Mouse (Mus musculus) heart, embryonic 13.5 days (tissue): ENCODE measurements around the gene Olfr1090. TPM values are rescaled to one million over a fixed set of nuclear protein-coding genes. Genes with fewer than 3 reads are reported as not detected.

Experiments used
- ATAC-seq: fragments of 200-750 bp; cut with Nextera tagmentation; 2 replicates; pipeline ENCODE4 v1.8.0; 2017; ENCODE audit warnings: moderate TSS enrichment; ENCODE audit not compliant: insufficient number of reproducible peaks, low FRiP score, low TSS enrichment; ENCODE audit errors: extremely low read depth
- H3K27ac ChIP-seq: fragments of 300-500 bp; sonication (generic); replicated peaks from 2 replicates; pipeline ENCODE4 v1.5.1; 2015; ENCODE audit warnings: moderate library complexity, mild to moderate bottlenecking, inconsistent platforms
- H3K27me3 ChIP-seq: fragments of 300-500 bp; sonication (generic); replicated peaks from 2 replicates; pipeline ENCODE4 v1.6.1; 2015; ENCODE audit warnings: mild to moderate bottlenecking, inconsistent platforms
- H3K36me3 ChIP-seq: fragments of 300-500 bp; sonication (generic); 2 replicates; pipeline ENCODE4 v1.6.1; 2015; ENCODE audit warnings: mild to moderate bottlenecking, inconsistent platforms
- H3K4me1 ChIP-seq: fragments of 300-500 bp; sonication (generic); 2 replicates; pipeline ENCODE4 v1.6.1; 2015; ENCODE audit warnings: inconsistent platforms
- H3K4me2 ChIP-seq: fragments of 300-500 bp; sonication (generic); 2 replicates; pipeline ENCODE4 v1.6.1; 2015; ENCODE audit warnings: inconsistent platforms, mild to moderate bottlenecking, moderate library complexity
- H3K4me3 ChIP-seq: fragments of 300-500 bp; sonication (generic); 2 replicates; pipeline ENCODE4 v1.5.1; 2015; ENCODE audit warnings: moderate library complexity, mild to moderate bottlenecking, inconsistent platforms
- H3K9ac ChIP-seq: fragments of 300-500 bp; sonication (generic); 2 replicates; pipeline ENCODE4 v1.6.1; 2015; ENCODE audit warnings: inconsistent platforms, mild to moderate bottlenecking, moderate library complexity
- H3K9me3 ChIP-seq: fragments of 300-500 bp; sonication (generic); 2 replicates; pipeline ENCODE4 v1.6.1; 2016; ENCODE audit warnings: inconsistent platforms
- WGBS: fragments of 180-500 bp; shearing (Covaris S2); methylation state at CpG from one replicate; pipeline ENCODE4 v1.1.7; 2015; ENCODE audit warnings: mixed read lengths; 5-methylcytosine and 5-hydroxymethylcytosine counted together
- polyA plus RNA-seq: library from polyadenylated mRNA; unstranded; fragments of >200 nt; fragmentation: Nextera tagmentation; extraction: Ambion mirVana; gene quantifications from 2 replicates; pipeline ENCODE4 v1.2.1, GENCODE M21; 2015

Olfr1090 gene
- not detected in 2 replicates for polyA plus RNA-seq

DNA sequence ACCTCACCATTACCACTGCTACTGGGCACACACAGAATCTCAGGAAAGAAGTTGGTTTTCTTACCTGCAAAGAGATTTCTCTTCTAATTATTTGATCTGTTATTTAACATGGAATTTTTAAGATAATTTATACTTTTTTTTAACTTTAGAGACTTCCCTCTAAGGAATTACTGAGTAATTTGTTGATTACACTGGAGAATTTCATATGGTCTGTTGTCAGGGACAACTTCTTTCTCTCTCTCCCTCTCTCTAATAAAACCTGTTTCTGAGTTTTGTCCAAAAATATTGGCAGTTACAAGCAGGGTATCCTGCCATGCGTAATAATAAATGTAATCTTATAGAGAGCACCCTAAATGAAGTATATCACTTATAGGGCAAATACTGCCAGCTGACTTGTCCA, at the start of gene Olfr1090:
TSS of gene Olfr1090 (minus strand) at position 101 of the 400 bp plus-strand sequence.
- Histone ChIP-seq H3K4me3 (no peak within 1 kb of the TSS), H3K27ac (no peak within 1 kb of the TSS), H3K4me2 (no peak within 1 kb of the TSS), H3K9ac (no peak within 1 kb of the TSS), H3K4me1 (no peaks in the 10 kb centered on the region), H3K27me3 (no peaks in the 10 kb centered on the region), H3K36me3 (no peaks in the 10 kb centered on the region), H3K9me3 (no peaks in the 10 kb centered on the region)
- no peak for ATAC-seq
- 69% methylated on average over 1 of the region's 1 CpGs for WGBS

DNA sequence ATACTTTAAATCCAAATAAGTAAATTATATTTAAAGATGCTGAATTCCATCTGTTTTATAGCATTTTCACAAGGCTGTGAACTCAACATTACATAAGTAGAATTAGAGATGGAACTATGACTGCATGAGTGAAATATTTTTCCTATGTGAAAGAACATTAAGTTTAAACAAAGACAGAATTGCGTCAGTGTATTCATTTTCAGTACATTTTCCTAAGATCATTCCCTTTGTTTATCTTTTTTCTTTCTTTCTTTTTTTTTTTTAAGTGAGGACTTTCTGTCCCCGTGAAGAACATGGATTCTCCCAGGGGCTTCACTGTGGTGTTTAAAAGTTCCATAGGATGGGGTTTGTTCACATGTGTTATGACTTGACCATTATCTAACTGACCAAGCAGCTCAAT, 23.4 kb upstream of the Olfr1090 start, which contains the start of gene Olfr1093:
TSS of gene Olfr1093 (plus strand) at position 301 of the 400 bp plus-strand sequence.
- no peak within 1 kb of the TSS for H3K27ac ChIP-seq
- no peaks in the 10 kb centered on the region for H3K9me3 ChIP-seq
- H3K9ac ChIP-seq, result no peak within 1 kb of the TSS
- no peak for ATAC-seq
- H3K4me1 ChIP-seq, result no peaks in the 10 kb centered on the region
- no peak within 1 kb of the TSS for H3K4me3 ChIP-seq
- no peaks in the 10 kb centered on the region for H3K36me3 ChIP-seq
- H3K27me3 ChIP-seq, result no peaks in the 10 kb centered on the region
- WGBS, result 85% methylated on average over 2 of the region's 2 CpGs
- H3K4me2 ChIP-seq, result no peak within 1 kb of the TSS

GRCm38 (mm10) chr2:86761050-86761449, 2.3 kb upstream of the Olfr1090 start:
- no peak overlapping the region for H3K4me2 ChIP-seq
- no peak overlapping the region for H3K27ac ChIP-seq
- ATAC-seq, result no peak
- 89% methylated on average over 6 of the region's 6 CpGs for WGBS
- H3K4me1 ChIP-seq, result no peaks in the 10 kb centered on the region
- no peaks in the 10 kb centered on the region for H3K27me3 ChIP-seq
- H3K9me3 ChIP-seq, result no peaks in the 10 kb centered on the region
- H3K4me3 ChIP-seq, result no peak overlapping the region
- H3K9ac ChIP-seq, result no peak overlapping the region
- H3K36me3 ChIP-seq, result no peaks in the 10 kb centered on the region

- no peak within 1 kb of the TSS for H3K27ac ChIP-seq
- H3K9me3 ChIP-seq, result no peaks in the 10 kb centered on the region
- ATAC-seq, result no peak
- no peaks in the 10 kb centered on the region for H3K36me3 ChIP-seq
- H3K4me3 ChIP-seq, result no peak within 1 kb of the TSS
- H3K9ac ChIP-seq, result no peak within 1 kb of the TSS
- no peaks in the 10 kb centered on the region for H3K4me1 ChIP-seq
- H3K4me2 ChIP-seq, result no peak within 1 kb of the TSS
- no peaks in the 10 kb centered on the region for H3K27me3 ChIP-seq
Observed at GRCm38 (mm10) chr2:86733601-86734000, 25.2 kb downstream of the Olfr1090 start, which contains the start of gene Olfr1089. Gene Olfr1089 (minus strand): TSS chr2:86733701.

Other genes starting within 250 kb of the Olfr1090 start
- not detected in 2 replicates for gene Olfr1079, start 216.5 kb downstream of the Olfr1090 start, polyA plus RNA-seq
- not detected in 2 replicates for gene Olfr1080, start 200.8 kb downstream of the Olfr1090 start, polyA plus RNA-seq
- not detected in 2 replicates for gene Olfr1082, start 160.0 kb downstream of the Olfr1090 start, polyA plus RNA-seq
- not detected in 2 replicates for gene Olfr1084, start 119.3 kb downstream of the Olfr1090 start, polyA plus RNA-seq
- gene Olfr1085, start 97.0 kb downstream of the Olfr1090 start, polyA plus RNA-seq, result not detected in 2 replicates
- gene Olfr1086, start 78.9 kb downstream of the Olfr1090 start, polyA plus RNA-seq, result not detected in 2 replicates
- not detected in 2 replicates for gene Olfr1087, start 60.6 kb downstream of the Olfr1090 start, polyA plus RNA-seq
- not detected in 2 replicates for gene Olfr1089, start 25.3 kb downstream of the Olfr1090 start, polyA plus RNA-seq
- not detected in 2 replicates for gene Olfr1093, start 23.5 kb upstream of the Olfr1090 start, polyA plus RNA-seq
- not detected in 2 replicates for gene Olfr141, start 51.0 kb upstream of the Olfr1090 start, polyA plus RNA-seq
- not detected in 2 replicates for gene Olfr1094, start 65.7 kb upstream of the Olfr1090 start, polyA plus RNA-seq
- not detected in 2 replicates for gene Olfr1095, start 92.7 kb upstream of the Olfr1090 start, polyA plus RNA-seq
- gene Gm13723, start 115.8 kb upstream of the Olfr1090 start, polyA plus RNA-seq, result not detected in 2 replicates
- not detected in 2 replicates for gene Olfr1097, start 133.2 kb upstream of the Olfr1090 start, polyA plus RNA-seq
- not detected in 2 replicates for gene Olfr1098, start 165.6 kb upstream of the Olfr1090 start, polyA plus RNA-seq
- not detected in 2 replicates for gene Olfr1099, start 201.7 kb upstream of the Olfr1090 start, polyA plus RNA-seq
- gene Olfr1100, start 221.0 kb upstream of the Olfr1090 start, polyA plus RNA-seq, result not detected in 2 replicates
- not detected in 2 replicates for gene Olfr1101, start 232.2 kb upstream of the Olfr1090 start, polyA plus RNA-seq
- gene Olfr1102, start 239.4 kb upstream of the Olfr1090 start, polyA plus RNA-seq, result not detected in 2 replicates